Mouse (Mus musculus) liver, embryonic 15.5 days (tissue): ENCODE measurements around the gene Slc22a17. TPM values are rescaled to one million over a fixed set of nuclear protein-coding genes. Genes with fewer than 3 reads are reported as not detected.
A peak's percentile ranks its signal among the peaks of the same experiment; 100 is the strongest.

Experiments used
- microRNA counts: library from miRNA; unstranded; fragments of <30 nt; microRNA quantifications from one replicate; lab custom pipeline; 2016
- microRNA-seq: library from miRNA; unstranded; fragments of <30 nt; microRNA quantifications from one replicate; pipeline ENCODE4, GENCODE M21; 2016
- polyA plus RNA-seq: library from polyadenylated mRNA; unstranded; fragments of >200 nt; fragmentation: Nextera tagmentation; extraction: Ambion mirVana; gene quantifications from 2 replicates; pipeline ENCODE4 v1.2.1, GENCODE M21; 2015

The Slc22a17 gene
- polyA plus RNA-seq, 1 experiment from 2014 or later, result 2.2 TPM

MicroRNA genes within 50 kb of the gene (microRNA counts, 519-probe panel; counts per million panel counts)
- not detected for microRNA mmu-miR-208a (lab: Ali Mortazavi, UCI)

Small RNA genes lying within 50 kb of the gene (microRNA-seq; reads per million reads assigned to microRNA genes)
- 12.9 reads per million, percentile 30 among the genes with 10 or more reads in this experiment for gene Mir208a

Other genes starting within 250 kb of the Slc22a17 start
- gene 1700123O20Rik, start 226.9 kb downstream of the Slc22a17 start, polyA plus RNA-seq, result 39.3 and 39.5 TPM in 2 replicates
- gene Acin1, start 226.2 kb downstream of the Slc22a17 start, polyA plus RNA-seq, result 47.3 and 48.7 TPM in 2 replicates
- 0.05 TPM in 1 of 2 replicates, not detected in the other for gene Gm29776, start 214.3 kb downstream of the Slc22a17 start, polyA plus RNA-seq
- gene Cebpe, start 201.0 kb downstream of the Slc22a17 start, polyA plus RNA-seq, result 10.6 and 12.6 TPM in 2 replicates
- gene Slc7a8, start 131.2 kb downstream of the Slc22a17 start, polyA plus RNA-seq, result 3.0 and 3.5 TPM in 2 replicates
- gene Rnf212b, start 99.0 kb downstream of the Slc22a17 start, polyA plus RNA-seq, result not detected in 2 replicates
- 1.6 and 2.6 TPM in 2 replicates for gene Homez, start 42.2 kb downstream of the Slc22a17 start, polyA plus RNA-seq
- 0.33 and 0.63 TPM in 2 replicates for gene Ppp1r3e, start 35.6 kb downstream of the Slc22a17 start, polyA plus RNA-seq
- 0.46 and 0.82 TPM in 2 replicates for gene Bcl2l2, start 29.8 kb downstream of the Slc22a17 start, polyA plus RNA-seq
- not detected in 2 replicates for gene Gm20521, start 29.7 kb downstream of the Slc22a17 start, polyA plus RNA-seq
- 38.6 and 46.2 TPM in 2 replicates for gene Pabpn1, start 20.6 kb downstream of the Slc22a17 start, polyA plus RNA-seq
- 0.62 and 0.63 TPM in 2 replicates for gene Efs, start 13.0 kb upstream of the Slc22a17 start, polyA plus RNA-seq
- not detected in 2 replicates for gene Il25, start 19.6 kb upstream of the Slc22a17 start, polyA plus RNA-seq
- gene Cmtm5, start 23.1 kb upstream of the Slc22a17 start, polyA plus RNA-seq, result 0.18 TPM in 1 of 2 replicates, not detected in the other
- gene Myh6, start 53.8 kb upstream of the Slc22a17 start, polyA plus RNA-seq, result 0.68 and 0.69 TPM in 2 replicates
- not detected in 2 replicates for gene Gm17428, start 63.8 kb upstream of the Slc22a17 start, polyA plus RNA-seq
- gene Myh7, start 81.5 kb upstream of the Slc22a17 start, polyA plus RNA-seq, result 3.6 and 3.8 TPM in 2 replicates
- 34.0 and 34.6 TPM in 2 replicates for gene Ngdn, start 102.3 kb upstream of the Slc22a17 start, polyA plus RNA-seq
- gene Zfhx2, start 179.2 kb upstream of the Slc22a17 start, polyA plus RNA-seq, result 1.2 and 1.6 TPM in 2 replicates
- 4.4 and 6.2 TPM in 2 replicates for gene Thtpa, start 181.7 kb upstream of the Slc22a17 start, polyA plus RNA-seq
- 16.3 and 17.4 TPM in 2 replicates for gene Ap1g2, start 193.5 kb upstream of the Slc22a17 start, polyA plus RNA-seq
- gene Jph4, start 203.8 kb upstream of the Slc22a17 start, polyA plus RNA-seq, result 0.02 TPM in 1 of 2 replicates, not detected in the other